Mouse (Mus musculus): ENCODE results near the gene Glyr1. TPM values are rescaled to one million over a fixed set of nuclear protein-coding genes. Genes with fewer than 3 reads are reported as not detected.

Glyr1 gene
- polyA plus RNA-seq, 1 experiment from 2014 or later: 228 TPM

DNA sequence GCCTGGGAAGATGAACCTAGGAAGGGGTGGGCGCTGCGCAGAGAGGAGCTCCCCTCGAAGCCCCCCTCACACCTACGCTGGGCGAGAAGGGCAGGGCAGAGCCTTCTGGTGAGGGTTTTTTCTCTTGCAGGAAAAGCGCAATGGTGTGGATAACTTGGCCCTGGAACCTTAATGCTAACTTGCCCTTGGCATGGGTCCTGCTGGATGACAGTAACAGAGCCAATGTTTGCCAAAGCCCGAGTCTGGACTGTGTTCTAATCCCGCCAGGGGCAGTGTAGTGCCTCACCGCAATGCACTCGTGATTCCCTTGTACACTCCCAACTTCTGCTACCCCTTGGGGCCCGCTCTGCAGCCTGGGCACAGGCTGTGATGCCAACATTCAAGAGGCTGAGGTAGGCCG is 41.6 kb downstream of the Glyr1 start:
- peaks cover 26% of the 10 kb centered on the region for H3K4me1 ChIP-seq (replicated peaks)
- no peak overlapping the region for H3K4me3 ChIP-seq (replicated peaks)
- H3K36me3 ChIP-seq: peaks cover 22% of the 10 kb centered on the region
- no peak overlapping the region for H3K9ac ChIP-seq (replicated peaks)
- H3K9me3 ChIP-seq: no peaks in the 10 kb centered on the region
- no peak overlapping the region for H3K27ac ChIP-seq
- no peaks in the 10 kb centered on the region for H3K27me3 ChIP-seq
- WGBS: 85% methylated on average over 12 of the region's 12 CpGs
- no peak overlapping the region for H3K4me2 ChIP-seq (replicated peaks)
- ATAC-seq: no peak

DNA sequence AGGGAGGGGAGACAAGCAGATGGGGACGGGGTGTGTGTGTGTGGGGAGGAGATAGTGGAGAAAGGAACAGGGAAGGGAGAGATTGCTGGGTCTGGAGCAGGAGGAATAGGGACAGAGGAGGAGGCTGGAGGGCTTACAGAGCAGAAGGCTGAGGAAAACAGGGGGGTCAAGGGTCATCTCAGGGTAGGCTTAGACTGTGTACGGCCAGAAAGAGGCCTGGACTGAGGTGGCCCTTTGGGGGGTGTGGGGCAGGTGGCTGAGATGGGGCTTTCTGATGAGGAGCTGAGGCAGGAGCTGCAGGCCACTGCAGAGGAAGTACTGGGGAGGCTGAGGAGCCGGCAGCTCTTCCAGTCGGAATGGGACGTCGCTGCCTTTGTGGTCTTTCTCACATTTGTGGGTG is 42.2 kb downstream of the Glyr1 start:
- WGBS: 61% methylated on average over 6 of the region's 6 CpGs
- no peak overlapping the region for H3K27ac ChIP-seq
- no peak for ATAC-seq

DNA sequence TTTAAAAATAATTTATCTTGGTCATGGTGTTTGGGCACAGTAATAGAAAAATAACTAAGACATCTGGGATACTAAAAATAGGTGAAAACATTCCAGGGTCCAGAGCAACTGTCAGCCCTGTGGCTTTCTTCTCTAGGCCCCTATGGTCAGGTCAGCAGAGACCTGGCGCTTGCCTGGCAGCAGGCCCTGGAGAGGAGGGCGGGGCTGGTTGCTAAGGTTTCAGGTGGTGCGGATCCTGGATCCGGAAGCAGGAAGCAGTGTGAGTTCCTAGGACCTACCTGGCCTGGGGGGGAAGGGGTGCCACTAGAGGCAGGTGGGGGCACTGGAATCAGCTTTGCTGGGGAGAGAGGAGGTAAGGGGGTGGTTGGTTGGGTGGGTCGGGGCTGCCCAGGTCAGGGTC is 42.6 kb downstream of the Glyr1 start, which contains the start of gene Smim22:
Gene Smim22, plus strand, starts transcription at position 222 of the 400 bp plus-strand sequence.
- no peaks in the 10 kb centered on the region for H3K27me3 ChIP-seq
- 50% methylated on average over 5 of the region's 5 CpGs for WGBS
- no peak for ATAC-seq
- no peak within 1 kb of the TSS for H3K4me3 ChIP-seq (replicated peaks)
- no peak within 1 kb of the TSS for H3K27ac ChIP-seq
- peaks cover 16% of the 10 kb centered on the region for H3K4me1 ChIP-seq (replicated peaks)
- peaks cover 22% of the 10 kb centered on the region for H3K36me3 ChIP-seq
- H3K9me3 ChIP-seq: no peaks in the 10 kb centered on the region
- no peak within 1 kb of the TSS for H3K9ac ChIP-seq (replicated peaks)
- no peak within 1 kb of the TSS for H3K4me2 ChIP-seq (replicated peaks)

More for the DNA sequence above, 42.2 kb downstream of the Glyr1 start:
- Histone ChIP-seq H3K4me1 (replicated peaks) (peaks cover 20% of the 10 kb centered on the region), H3K9me3 (no peaks in the 10 kb centered on the region), H3K27me3 (no peaks in the 10 kb centered on the region), H3K4me2 (replicated peaks) (no peak overlapping the region), H3K9ac (replicated peaks) (no peak overlapping the region), H3K36me3 (peaks cover 22% of the 10 kb centered on the region), H3K4me3 (replicated peaks) (no peak overlapping the region)

DNA sequence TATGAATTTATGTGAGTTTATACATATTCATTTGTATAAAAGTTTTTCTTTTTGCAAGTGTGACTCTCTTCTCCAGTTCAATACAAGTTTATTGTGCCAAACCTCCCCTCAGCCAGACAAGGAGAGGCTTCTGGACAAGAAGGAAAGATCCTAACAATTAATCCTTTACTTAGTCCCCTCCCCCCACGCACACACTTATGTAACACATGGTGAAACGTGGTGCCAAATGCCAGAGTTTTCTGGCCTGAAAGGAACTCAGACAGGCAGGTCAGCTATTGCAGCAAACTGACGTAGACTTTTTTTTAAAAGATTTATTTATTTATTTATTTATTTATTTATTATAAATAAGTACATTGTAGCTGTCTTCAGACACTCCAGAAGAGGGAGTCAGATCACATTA is 49.1 kb downstream of the Glyr1 start:
- ATAC-seq: no peak
- Histone ChIP-seq H3K27me3 (no peaks in the 10 kb centered on the region), H3K4me2 (replicated peaks) (no peak overlapping the region), H3K9me3 (no peaks in the 10 kb centered on the region), H3K4me1 (replicated peaks) (no peaks in the 10 kb centered on the region), H3K4me3 (replicated peaks) (no peak overlapping the region), H3K9ac (replicated peaks) (no peak overlapping the region), H3K27ac (no peak overlapping the region), H3K36me3 (no peaks in the 10 kb centered on the region)
- WGBS: 70% methylated on average over 3 of the region's 3 CpGs

DNA sequence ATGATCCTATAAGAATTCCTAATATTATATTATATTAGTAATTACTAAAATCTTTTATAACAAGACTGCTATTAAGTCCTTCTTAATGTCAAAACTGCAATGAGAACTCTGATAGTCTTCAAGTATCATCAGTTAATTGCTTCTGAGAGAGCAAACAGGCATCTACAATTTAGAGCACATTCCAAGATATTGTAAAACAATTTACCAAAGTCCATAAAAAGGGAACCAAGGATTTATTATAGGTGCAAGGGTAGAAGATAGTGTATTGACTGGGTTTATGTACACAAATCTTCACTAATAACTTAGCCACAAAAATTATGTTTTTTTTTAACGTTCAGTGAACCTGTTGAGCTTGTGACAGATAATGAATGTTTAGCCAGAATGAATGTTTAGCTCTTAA is 50.7 kb downstream of the Glyr1 start:
- no peak for ATAC-seq
- no peaks in the 10 kb centered on the region for H3K27me3 ChIP-seq
- WGBS: 76% methylated on average over 1 of the region's 1 CpGs

DNA sequence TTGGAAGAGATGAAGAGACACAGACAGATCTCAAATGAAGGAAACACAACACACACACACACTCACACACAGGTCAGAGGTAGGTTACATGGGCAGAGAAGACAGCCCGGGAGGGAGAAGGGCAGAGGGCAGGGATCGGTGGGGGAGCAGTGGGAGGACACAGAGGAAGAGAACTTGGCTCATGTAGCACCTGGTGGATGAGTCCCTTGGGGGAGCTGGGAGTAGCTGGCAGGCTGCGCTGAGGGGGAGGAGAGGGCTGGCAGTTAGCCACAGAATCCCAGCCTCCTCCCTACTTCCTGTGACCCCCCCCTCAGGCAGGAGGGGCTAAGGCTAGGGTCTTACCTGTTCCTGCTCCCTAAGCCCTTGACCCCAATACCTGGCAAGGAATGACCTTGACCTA is 52.1 kb downstream of the Glyr1 start, which contains the start of gene Sept12:
Gene Sept12, minus strand, starts transcription at position 300 of the 400 bp plus-strand sequence.
- Histone ChIP-seq H3K27ac (no peak within 1 kb of the TSS), H3K36me3 (no peaks in the 10 kb centered on the region), H3K4me1 (replicated peaks) (no peaks in the 10 kb centered on the region), H3K9me3 (no peaks in the 10 kb centered on the region), H3K4me2 (replicated peaks) (no peak within 1 kb of the TSS), H3K27me3 (no peaks in the 10 kb centered on the region), H3K9ac (replicated peaks) (no peak within 1 kb of the TSS), H3K4me3 (replicated peaks) (no peak within 1 kb of the TSS)
- no peak for ATAC-seq
- 78% methylated on average over 3 of the region's 3 CpGs for WGBS

More for the DNA sequence above, 50.7 kb downstream of the Glyr1 start:
- Histone ChIP-seq H3K27ac (no peak overlapping the region), H3K4me1 (replicated peaks) (no peaks in the 10 kb centered on the region), H3K9me3 (no peaks in the 10 kb centered on the region), H3K9ac (replicated peaks) (no peak overlapping the region), H3K4me2 (replicated peaks) (no peak overlapping the region), H3K4me3 (replicated peaks) (no peak overlapping the region), H3K36me3 (no peaks in the 10 kb centered on the region)

DNA sequence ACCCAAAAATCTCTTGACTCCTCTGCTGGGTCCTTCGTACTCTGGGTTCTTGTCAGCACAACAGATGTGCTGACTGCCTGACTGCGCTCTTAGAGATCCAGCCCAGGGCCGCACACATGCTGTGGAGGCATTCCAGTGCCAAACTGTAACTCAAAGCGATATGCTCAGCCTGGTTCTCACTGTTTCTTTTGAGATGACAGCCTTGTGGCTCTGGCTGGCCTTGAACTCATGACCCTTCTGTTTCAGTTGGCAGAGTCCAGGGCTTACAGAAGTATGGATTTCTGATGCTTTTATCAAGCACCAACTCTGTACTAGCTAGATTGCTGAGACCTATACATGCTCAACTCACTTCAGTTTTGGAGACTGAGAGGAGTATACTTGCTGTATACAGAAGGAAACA is 56.4 kb downstream of the Glyr1 start:
- Histone ChIP-seq H3K9me3 (no peaks in the 10 kb centered on the region), H3K27me3 (no peaks in the 10 kb centered on the region), H3K4me3 (replicated peaks) (no peak overlapping the region), H3K9ac (replicated peaks) (no peak overlapping the region), H3K4me1 (replicated peaks) (no peaks in the 10 kb centered on the region), H3K36me3 (no peaks in the 10 kb centered on the region), H3K27ac (no peak overlapping the region), H3K4me2 (replicated peaks) (no peak overlapping the region)
- ATAC-seq: no peak
- 89% methylated on average over 4 of the region's 4 CpGs for WGBS

DNA sequence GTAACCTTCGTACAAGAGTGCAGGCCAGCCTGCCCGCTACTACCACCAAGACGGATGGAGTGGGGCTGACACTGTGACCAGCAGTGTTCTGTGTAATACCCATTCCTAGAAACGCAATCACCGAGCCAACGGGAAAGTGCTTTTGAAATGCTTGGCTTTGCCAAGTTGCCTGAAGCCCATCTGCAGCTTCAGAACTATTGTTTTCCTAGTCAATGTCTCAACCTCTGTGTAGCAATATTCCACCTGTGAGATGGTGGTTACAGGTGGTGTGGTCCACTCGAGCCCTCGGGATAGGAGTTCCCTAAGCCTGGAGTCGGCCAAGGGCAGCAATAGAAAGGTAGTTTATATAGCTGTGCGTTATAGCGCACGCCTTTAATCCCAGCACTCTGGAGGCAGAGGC is 64.9 kb downstream of the Glyr1 start:
- no peaks in the 10 kb centered on the region for H3K36me3 ChIP-seq
- H3K27me3 ChIP-seq: no peaks in the 10 kb centered on the region
- WGBS: 94% methylated on average over 12 of the region's 12 CpGs
- H3K4me2 ChIP-seq (replicated peaks): no peak overlapping the region
- no peak overlapping the region for H3K27ac ChIP-seq
- H3K9me3 ChIP-seq: no peaks in the 10 kb centered on the region
- no peak for ATAC-seq
- H3K4me1 ChIP-seq (replicated peaks): no peaks in the 10 kb centered on the region
- H3K9ac ChIP-seq (replicated peaks): no peak overlapping the region
- H3K4me3 ChIP-seq (replicated peaks): no peak overlapping the region

DNA sequence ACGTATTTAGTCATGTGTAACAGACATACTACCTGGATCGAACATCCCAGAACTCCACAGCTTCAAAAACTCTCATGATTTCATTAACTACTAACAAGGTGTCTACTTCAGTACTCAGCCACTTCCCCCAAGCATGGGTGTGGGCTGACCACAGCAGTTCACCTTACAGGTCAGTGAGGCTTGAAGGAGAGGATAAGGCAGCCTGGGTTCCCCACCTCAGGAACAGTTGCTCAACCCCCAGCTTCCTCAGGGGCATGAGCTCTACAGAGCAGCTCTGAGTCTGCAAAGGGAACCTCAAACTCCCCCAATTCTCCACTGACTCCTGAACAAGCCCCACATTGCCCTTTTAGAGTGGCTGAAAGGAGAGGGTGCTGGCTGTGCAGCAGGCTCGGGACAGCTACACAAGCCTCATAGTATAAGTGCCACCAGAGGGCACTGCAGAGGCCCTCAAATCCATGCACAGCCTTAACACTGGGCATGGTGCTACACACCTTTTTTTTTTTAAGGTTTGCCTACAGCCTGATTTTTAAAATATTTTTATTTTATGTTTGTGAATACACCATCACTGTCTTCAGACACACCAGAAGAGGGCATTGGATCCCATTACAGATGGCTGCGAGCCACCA is 69.8 kb downstream of the Glyr1 start:
- WGBS: 77% methylated on average over 4 of the region's 4 CpGs
- ATAC-seq: no peak
- H3K4me1 ChIP-seq (replicated peaks): no peaks in the 10 kb centered on the region
- H3K4me2 ChIP-seq (replicated peaks): no peak overlapping the region
- no peaks in the 10 kb centered on the region for H3K36me3 ChIP-seq
- H3K27ac ChIP-seq: no peak overlapping the region
- no peak overlapping the region for H3K4me3 ChIP-seq (replicated peaks)
- no peaks in the 10 kb centered on the region for H3K9me3 ChIP-seq
- H3K9ac ChIP-seq (replicated peaks): no peak overlapping the region
- H3K27me3 ChIP-seq: no peaks in the 10 kb centered on the region

DNA sequence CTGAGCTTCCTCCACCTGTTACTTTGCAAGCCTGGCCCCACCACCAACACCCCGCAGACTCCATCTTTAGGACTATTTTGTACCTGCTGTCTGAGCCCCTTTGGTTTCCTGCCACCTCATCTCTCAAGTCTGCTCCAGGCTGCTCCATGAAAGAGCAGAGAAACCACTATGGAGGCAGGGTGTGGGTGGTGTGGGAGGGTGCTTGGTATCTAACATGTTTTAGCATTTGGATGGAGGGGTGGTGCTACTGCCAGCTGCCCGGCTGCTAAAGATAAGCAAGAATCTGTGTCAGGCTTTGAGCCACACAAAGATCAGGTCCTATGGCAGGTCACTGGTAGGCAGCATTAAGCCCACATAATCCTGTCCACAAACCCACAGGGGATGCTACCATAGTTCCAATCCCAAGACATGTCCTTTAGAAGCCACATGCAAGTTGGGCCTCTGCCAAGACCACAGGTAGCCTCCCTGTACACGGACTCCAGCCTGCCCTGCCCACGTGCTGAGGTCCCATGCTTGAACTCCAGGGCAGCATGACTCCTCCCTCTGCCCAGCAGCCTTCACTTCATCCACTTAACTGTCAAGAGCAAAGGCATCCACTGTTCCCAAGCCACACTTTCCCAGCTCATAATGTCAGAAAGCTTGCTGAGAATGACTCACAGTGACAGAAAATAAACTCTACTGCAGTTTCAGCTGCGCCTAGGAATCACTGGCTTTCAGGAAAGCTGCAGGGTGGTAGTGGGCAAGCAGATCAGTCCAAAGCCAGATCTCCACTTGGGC is 71.2 kb downstream of the Glyr1 start:
- WGBS: 65% methylated on average over 5 of the region's 5 CpGs
- no peak overlapping the region for H3K9ac ChIP-seq (replicated peaks)
- ATAC-seq: no peak

DNA sequence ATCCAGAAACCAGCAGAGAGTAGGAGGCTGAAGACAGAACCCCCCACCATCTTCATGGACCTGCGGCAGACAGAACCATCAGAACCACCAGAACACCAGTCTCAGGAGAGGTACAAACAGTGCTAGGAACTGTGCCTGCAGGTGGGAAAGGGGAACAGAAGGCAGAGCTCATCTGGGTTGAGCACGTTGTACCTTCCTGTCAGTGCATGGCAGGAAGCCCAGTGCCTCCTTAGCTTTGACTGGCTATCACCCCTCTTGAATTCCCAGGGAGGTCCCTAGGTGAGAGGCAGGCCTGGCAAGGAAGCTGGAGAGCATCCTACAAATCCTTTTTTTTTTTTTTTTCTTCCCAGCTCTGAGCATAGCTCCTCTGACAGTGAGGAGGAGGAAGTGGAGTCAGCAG is 73.5 kb downstream of the Glyr1 start:
- no peaks in the 10 kb centered on the region for H3K27me3 ChIP-seq
- H3K27ac ChIP-seq: no peak overlapping the region
- no peaks in the 10 kb centered on the region for H3K4me1 ChIP-seq (replicated peaks)
- no peak for ATAC-seq
- H3K4me2 ChIP-seq (replicated peaks): no peak overlapping the region
- 0 out of 2 replicates have a peak, but pooled peaks cover 9% of the 10 kb centered on the region for H3K36me3 ChIP-seq
- no peak overlapping the region for H3K9ac ChIP-seq (replicated peaks)
- no peak overlapping the region for H3K4me3 ChIP-seq (replicated peaks)
- H3K9me3 ChIP-seq: no peaks in the 10 kb centered on the region
- 72% methylated on average over 2 of the region's 2 CpGs for WGBS

More for the DNA sequence above, 71.2 kb downstream of the Glyr1 start:
- no peak overlapping the region for H3K4me2 ChIP-seq (replicated peaks)
- no peaks in the 10 kb centered on the region for H3K27me3 ChIP-seq
- no peak overlapping the region for H3K27ac ChIP-seq
- H3K9me3 ChIP-seq: no peaks in the 10 kb centered on the region
- no peak overlapping the region for H3K4me3 ChIP-seq (replicated peaks)
- H3K4me1 ChIP-seq (replicated peaks): no peaks in the 10 kb centered on the region
- no peaks in the 10 kb centered on the region for H3K36me3 ChIP-seq

DNA sequence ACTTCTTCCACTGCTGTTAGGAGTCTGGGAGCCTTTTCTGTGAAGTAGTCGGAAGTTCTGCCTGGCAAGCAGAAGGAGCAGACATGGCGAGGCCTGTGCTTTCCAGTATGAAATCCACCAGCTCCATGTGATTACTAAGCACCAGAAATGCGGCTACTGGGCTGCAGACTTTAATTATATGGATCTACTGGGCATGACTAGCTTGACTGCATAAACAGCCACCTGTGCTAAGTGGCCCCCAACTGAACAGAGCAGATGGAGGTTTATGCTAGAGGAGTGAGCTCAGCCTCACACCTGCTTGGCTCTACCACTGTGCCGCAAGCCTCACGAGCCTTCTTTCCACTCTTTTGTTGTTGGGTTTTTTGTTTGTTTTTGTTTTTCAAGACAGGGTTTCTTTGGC is 75.1 kb downstream of the Glyr1 start:
- ATAC-seq: no peak
- Histone ChIP-seq H3K9me3 (no peaks in the 10 kb centered on the region), H3K36me3 (peaks cover 12% of the 10 kb centered on the region), H3K27ac (no peak overlapping the region), H3K27me3 (no peaks in the 10 kb centered on the region), H3K4me3 (replicated peaks) (no peak overlapping the region), H3K4me1 (replicated peaks) (no peaks in the 10 kb centered on the region), H3K9ac (replicated peaks) (no peak overlapping the region), H3K4me2 (replicated peaks) (no peak overlapping the region)
- WGBS: 77% methylated on average over 5 of the region's 5 CpGs

Data from midbrain, embryonic 13.5 days (tissue).